Mouse (Mus musculus) forebrain, embryonic 11.5 days (tissue): ENCODE measurements around the gene Pafah1b2. TPM values are rescaled to one million over a fixed set of nuclear protein-coding genes. Genes with fewer than 3 reads are reported as not detected.

Source experiments
- ATAC-seq: fragments of 200-750 bp; cut with Nextera tagmentation; replicated peaks from 2 replicates; pipeline ENCODE4 v1.8.0; 2017; ENCODE audit warnings: moderate TSS enrichment; ENCODE audit not compliant: low FRiP score
- DNase-seq: peaks from one replicate; pipeline ENCODE4 v3.0.0-alpha.2; 2017; ENCODE audit warnings: low spot score
- H3K27ac ChIP-seq: fragments of 300-500 bp; sonication (generic); 2 replicates; pipeline ENCODE4 v1.5.1; 2014; ENCODE audit warnings: low read depth, low read length
- H3K27me3 ChIP-seq: fragments of 300-500 bp; sonication (generic); 2 replicates; pipeline ENCODE4 v1.6.1; 2014; ENCODE audit warnings: mild to moderate bottlenecking, low read length, mixed read lengths; ENCODE audit not compliant: control insufficient read depth, insufficient read depth
- H3K36me3 ChIP-seq: fragments of 300-500 bp; sonication (generic); 2 replicates; pipeline ENCODE4 v1.6.1; 2014; ENCODE audit warnings: mild to moderate bottlenecking, low read length, moderate library complexity, mixed read lengths; ENCODE audit not compliant: control insufficient read depth, insufficient read depth
- H3K4me1 ChIP-seq: fragments of 300-500 bp; sonication (generic); replicated peaks from 2 replicates; pipeline ENCODE4 v1.6.1; 2014; ENCODE audit warnings: low read length, mixed read lengths; ENCODE audit not compliant: control insufficient read depth, insufficient read depth
- H3K4me2 ChIP-seq: fragments of 300-500 bp; sonication (generic); 2 replicates; pipeline ENCODE4 v1.6.1; 2014; ENCODE audit warnings: low read depth, mild to moderate bottlenecking, low read length, moderate library complexity, mixed read lengths; ENCODE audit not compliant: severe bottlenecking
- H3K4me3 ChIP-seq: fragments of 300-500 bp; sonication (generic); 2 replicates; pipeline ENCODE4 v1.5.1; 2014; ENCODE audit warnings: low read depth, low read length
- H3K9ac ChIP-seq: fragments of 300-500 bp; sonication (generic); 2 replicates; pipeline ENCODE4 v1.6.1; 2014; ENCODE audit warnings: low read length
- H3K9me3 ChIP-seq: fragments of 300-500 bp; sonication (generic); 2 replicates; pipeline ENCODE4 v1.6.1; 2016; ENCODE audit warnings: low read length, mixed read lengths; ENCODE audit not compliant: control insufficient read depth
- WGBS: fragments of 180-500 bp; shearing (Covaris S2); extraction: QIAGEN DNeasy Blood & Tissue Kit; methylation state at CpG from one replicate; pipeline ENCODE4 v1.1.7; 2014; 5-methylcytosine and 5-hydroxymethylcytosine counted together
- polyA plus RNA-seq: library from polyadenylated mRNA; unstranded; fragments of >200 nt; fragmentation: Nextera tagmentation; extraction: Ambion mirVana; gene quantifications from 2 replicates; pipeline ENCODE4 v1.2.1, GENCODE M21; 2014

The Pafah1b2 gene
- polyA plus RNA-seq, 1 experiment from 2014 or later = 274 TPM

- Histone ChIP-seq H3K27ac (no peak overlapping the region), H3K4me1 (no peaks in the 10 kb centered on the region), H3K27me3 (no peaks in the 10 kb centered on the region), H3K4me2 (no peak overlapping the region), H3K36me3 (no peaks in the 10 kb centered on the region; the same call in 1 of the 2 replicates), H3K9me3 (no peaks in the 10 kb centered on the region), H3K4me3 (no peak overlapping the region), H3K9ac (no peak overlapping the region)
- WGBS = 93% methylated on average over 13 of the region's 13 CpGs
- DNase-seq (no peak), ATAC-seq (no peak)
These were observed 66.8 kb downstream of the Pafah1b2 start for GRCm38 (mm10) chr9:45945721-45946120.

- no peak overlapping the region for H3K4me3 ChIP-seq
- H3K27me3 ChIP-seq = no peaks in the 10 kb centered on the region
- H3K27ac ChIP-seq = no peak overlapping the region
- ATAC-seq = no peak
- WGBS = 91% methylated on average over 13 of the region's 13 CpGs
- H3K9me3 ChIP-seq = no peaks in the 10 kb centered on the region
- H3K9ac ChIP-seq = no peak overlapping the region
- no peak for DNase-seq
- no peaks in the 10 kb centered on the region; the same call in 1 of the 2 replicates for H3K36me3 ChIP-seq
- no peaks in the 10 kb centered on the region for H3K4me1 ChIP-seq
- H3K4me2 ChIP-seq = no peak overlapping the region
These were observed 67.7 kb downstream of the Pafah1b2 start for GRCm38 (mm10) chr9:45944506-45945400.

GRCm38 (mm10) chr9:45943628-45944505 lies 68.6 kb downstream of the Pafah1b2 start:
- ATAC-seq (no peak), DNase-seq (no peak)
- no peaks in the 10 kb centered on the region for H3K4me1 ChIP-seq
- no peaks in the 10 kb centered on the region for H3K9me3 ChIP-seq
- H3K4me2 ChIP-seq = no peak overlapping the region
- H3K9ac ChIP-seq = no peak overlapping the region
- 85% methylated on average over 8 of the region's 8 CpGs for WGBS
- H3K27me3 ChIP-seq = no peaks in the 10 kb centered on the region
- no peak overlapping the region for H3K27ac ChIP-seq
- no peak overlapping the region for H3K4me3 ChIP-seq
- no peaks in the 10 kb centered on the region; the same call in 1 of the 2 replicates for H3K36me3 ChIP-seq

- no peak for ATAC-seq
- H3K36me3 ChIP-seq = no peaks in the 10 kb centered on the region; the same call in 1 of the 2 replicates
- no peak overlapping the region for H3K4me2 ChIP-seq
- no peak overlapping the region for H3K27ac ChIP-seq
- no peaks in the 10 kb centered on the region for H3K9me3 ChIP-seq
- H3K9ac ChIP-seq = no peak overlapping the region
- no peak for DNase-seq
- H3K27me3 ChIP-seq = no peaks in the 10 kb centered on the region
- no peaks in the 10 kb centered on the region for H3K4me1 ChIP-seq
- 93% methylated on average over 8 of the region's 8 CpGs for WGBS
- no peak overlapping the region for H3K4me3 ChIP-seq
These were observed 69.6 kb downstream of the Pafah1b2 start for GRCm38 (mm10) chr9:45942916-45943315.

GRCm38 (mm10) chr9:45942464-45942863 lies 70.0 kb downstream of the Pafah1b2 start:
- DNase-seq (no peak), ATAC-seq (no peak)
- Histone ChIP-seq H3K4me1 (no peaks in the 10 kb centered on the region), H3K9ac (no peak overlapping the region), H3K4me2 (no peak overlapping the region), H3K27ac (no peak overlapping the region), H3K9me3 (no peaks in the 10 kb centered on the region), H3K27me3 (no peaks in the 10 kb centered on the region), H3K4me3 (no peak overlapping the region), H3K36me3 (no peaks in the 10 kb centered on the region; the same call in 1 of the 2 replicates)
- WGBS = 96% methylated on average over 16 of the region's 16 CpGs

GRCm38 (mm10) chr9:45941329-45941888 lies 71.1 kb downstream of the Pafah1b2 start:
- Histone ChIP-seq H3K4me2 (no peak overlapping the region), H3K9ac (no peak overlapping the region), H3K4me3 (no peak overlapping the region), H3K4me1 (no peaks in the 10 kb centered on the region), H3K36me3 (no peaks in the 10 kb centered on the region; the same call in 1 of the 2 replicates), H3K9me3 (no peaks in the 10 kb centered on the region), H3K27me3 (peaks cover under 1% of the 10 kb centered on the region; the same call in 1 of the 2 replicates), H3K27ac (no peak overlapping the region)
- ATAC-seq (no peak), DNase-seq (peak; percentile 68)
- 57% methylated on average over 15 of the region's 18 CpGs for WGBS

GRCm38 (mm10) chr9:45939794-45940193 lies 72.7 kb downstream of the Pafah1b2 start:
- ATAC-seq (no peak), DNase-seq (no peak)
- no peak overlapping the region for H3K9ac ChIP-seq
- no peaks in the 10 kb centered on the region for H3K9me3 ChIP-seq
- no peaks in the 10 kb centered on the region; the same call in 1 of the 2 replicates for H3K36me3 ChIP-seq
- H3K27me3 ChIP-seq = peaks cover 2% of the 10 kb centered on the region; the same call in 1 of the 2 replicates
- H3K4me3 ChIP-seq = no peak overlapping the region
- 0 out of 2 replicates have a peak, but pooled peaks cover 3% of the 10 kb centered on the region for H3K4me1 ChIP-seq
- no peak overlapping the region for H3K4me2 ChIP-seq
- WGBS = 98% methylated on average over 6 of the region's 6 CpGs
- H3K27ac ChIP-seq = no peak overlapping the region

GRCm38 (mm10) chr9:45938952-45939637 lies 73.4 kb downstream of the Pafah1b2 start:
- H3K4me1 ChIP-seq = 0 out of 2 replicates have a peak, but pooled peaks cover 3% of the 10 kb centered on the region
- H3K9ac ChIP-seq = no peak overlapping the region
- 91% methylated on average over 15 of the region's 15 CpGs for WGBS
- H3K27ac ChIP-seq = no peak overlapping the region
- H3K27me3 ChIP-seq = peaks cover 2% of the 10 kb centered on the region; the same call in 1 of the 2 replicates
- no peak overlapping the region for H3K4me3 ChIP-seq
- ATAC-seq (no peak), DNase-seq (no peak)
- H3K4me2 ChIP-seq = no peak overlapping the region
- no peaks in the 10 kb centered on the region for H3K36me3 ChIP-seq
- no peaks in the 10 kb centered on the region for H3K9me3 ChIP-seq
